Mouse (Mus musculus) liver, embryonic 14.5 days (tissue): ENCODE measurements around the gene Actr1a.

Experiments
- CTCF ChIP-seq: IDR thresholded peaks from 2 replicates; pipeline ENCODE4 v1.5.1; 2016; ENCODE audit warnings: antibody characterized with exemption, low read depth, control low read depth
- EP300 ChIP-seq: IDR thresholded peaks from 2 replicates; pipeline ENCODE4 v1.6.1; 2016; ENCODE audit warnings: antibody characterized with exemption, low read depth

- TF ChIP-seq CTCF = no peak
- no peak for TF ChIP-seq EP300
Measured at GRCm38 (mm10) chr19:46399886-46400285, 4.3 kb upstream of the Actr1a start.
